Mouse (Mus musculus) heart, postnatal 0 days (tissue): ENCODE measurements around the gene Nab1. TPM values are rescaled to one million over a fixed set of nuclear protein-coding genes. Genes with fewer than 3 reads are reported as not detected.

ENCODE experiments used
- ATAC-seq: fragments of 200-750 bp; cut with Nextera tagmentation; 2 replicates; pipeline ENCODE4 v1.8.0; 2017; ENCODE audit warnings: low read depth, moderate number of reproducible peaks, moderate library complexity; ENCODE audit not compliant: insufficient read depth
- DNase-seq: peaks from one replicate; pipeline ENCODE4 v3.0.0-alpha.2; 2016; ENCODE audit warnings: low spot score
- H3K27ac ChIP-seq: fragments of 300-500 bp; sonication (generic); 2 replicates; pipeline ENCODE4 v1.5.1; 2014; ENCODE audit warnings: low read depth, mild to moderate bottlenecking
- H3K27me3 ChIP-seq: fragments of 300-500 bp; sonication (generic); 2 replicates; pipeline ENCODE4 v1.6.1; 2014; ENCODE audit warnings: low read length, mixed read lengths; ENCODE audit not compliant: control insufficient read depth, insufficient read depth
- H3K36me3 ChIP-seq: fragments of 300-500 bp; sonication (generic); replicated peaks from 2 replicates; pipeline ENCODE4 v1.6.1; 2014; ENCODE audit warnings: low read length, mixed read lengths; ENCODE audit not compliant: control insufficient read depth, insufficient read depth
- H3K4me1 ChIP-seq: fragments of 300-500 bp; sonication (generic); 2 replicates; pipeline ENCODE4 v1.6.1; 2014; ENCODE audit warnings: antibody characterized with exemption; ENCODE audit not compliant: control insufficient read depth, insufficient read depth
- H3K4me2 ChIP-seq: fragments of 300-500 bp; sonication (generic); 2 replicates; pipeline ENCODE4 v1.6.1; 2014; ENCODE audit warnings: low read depth, mild to moderate bottlenecking, low read length, moderate library complexity
- H3K4me3 ChIP-seq: fragments of 300-500 bp; sonication (generic); 2 replicates; pipeline ENCODE4 v1.5.1; 2014; ENCODE audit warnings: low read depth, low read length
- H3K9ac ChIP-seq: fragments of 300-500 bp; sonication (generic); replicated peaks from 2 replicates; pipeline ENCODE4 v1.6.1; 2014; ENCODE audit warnings: low read depth, low read length, mixed read lengths
- H3K9me3 ChIP-seq: fragments of 300-500 bp; sonication (generic); replicated peaks from 2 replicates; pipeline ENCODE4 v1.6.1; 2016; ENCODE audit warnings: low read length; ENCODE audit not compliant: control insufficient read depth
- CTCF ChIP-seq: IDR thresholded peaks from 2 replicates; pipeline ENCODE4 v1.5.1; 2016; ENCODE audit warnings: antibody characterized with exemption, control low read depth, low read depth
- EP300 ChIP-seq: IDR thresholded peaks from 2 replicates; pipeline ENCODE4 v1.6.1; 2016; ENCODE audit warnings: antibody characterized with exemption, low read depth
- WGBS: fragments of 180-500 bp; shearing (Covaris S2); extraction: QIAGEN DNeasy Blood & Tissue Kit; methylation state at CpG from one replicate; pipeline ENCODE4 v1.1.7; 2014; 5-methylcytosine and 5-hydroxymethylcytosine counted together
- polyA plus RNA-seq: library from polyadenylated mRNA; unstranded; fragments of >200 nt; fragmentation: Nextera tagmentation; extraction: Ambion mirVana; gene quantifications from 2 replicates; pipeline ENCODE4 v1.2.1, GENCODE M21; 2015
- total RNA-seq: library from RNA; depleted of rRNA; stranded (reverse); fragments of >200 nt; gene quantifications from 2 replicates; pipeline ENCODE4 v1.2.3, GENCODE M21; 2014; ENCODE audit warnings: low replicate concordance

The Nab1 gene
- total and polyA plus RNA-seq, 2 experiments from 2014 or later: 15.0 to 23.7 TPM

GRCm38 (mm10) chr1:52511788-52512425 is 11.4 kb upstream of the Nab1 start:
- H3K27me3 ChIP-seq: no peaks in the 10 kb centered on the region
- no peaks in the 10 kb centered on the region for H3K9me3 ChIP-seq
- ATAC-seq (no peak; the same call in 1 of the 2 replicates), DNase-seq (no peak)
- H3K4me1 ChIP-seq: peaks cover 8% of the 10 kb centered on the region; the same call in 1 of the 2 replicates
- H3K27ac ChIP-seq: peak overlapping the region; percentile 27
- no peak for TF ChIP-seq CTCF
- TF ChIP-seq EP300: no peak
- H3K36me3 ChIP-seq: no peaks in the 10 kb centered on the region
- WGBS: 44% methylated on average over 1 of the region's 1 CpGs
- H3K4me2 ChIP-seq: no peak overlapping the region
- no peak overlapping the region; the same call in 1 of the 2 replicates for H3K9ac ChIP-seq
- H3K4me3 ChIP-seq: no peak overlapping the region

DNA sequence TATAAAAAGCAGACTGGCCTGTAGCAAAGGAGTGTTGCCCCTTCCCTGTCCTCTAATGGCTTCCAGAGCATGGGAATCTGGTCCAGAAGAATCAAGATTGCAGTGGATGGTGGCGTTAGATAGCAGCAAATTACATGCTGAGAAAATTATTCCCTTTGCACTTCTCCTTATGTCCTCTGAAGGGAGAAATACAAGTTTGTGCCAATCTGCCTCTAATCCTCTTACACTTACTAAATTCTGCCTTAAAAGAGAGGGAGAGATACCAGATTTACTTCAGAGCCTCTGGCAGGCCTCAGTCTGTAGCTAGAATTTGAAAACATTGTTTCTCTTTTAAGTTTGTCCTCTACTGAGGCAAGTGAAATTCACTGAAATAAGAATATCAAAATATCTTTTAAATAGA is 5.7 kb upstream of the Nab1 start:
- Histone ChIP-seq H3K9ac (no peak overlapping the region), H3K36me3 (no peaks in the 10 kb centered on the region), H3K27ac (no peak overlapping the region), H3K27me3 (no peaks in the 10 kb centered on the region), H3K9me3 (no peaks in the 10 kb centered on the region), H3K4me2 (no peak overlapping the region), H3K4me3 (no peak overlapping the region), H3K4me1 (no peaks in the 10 kb centered on the region)
- DNase-seq: no peak
- no peak for ATAC-seq
- TF ChIP-seq EP300: no peak
- TF ChIP-seq CTCF: no peak
- WGBS: 83% methylated on average over 1 of the region's 1 CpGs

- Histone ChIP-seq H3K4me1 (no peaks in the 10 kb centered on the region; the same call in 1 of the 2 replicates), H3K4me2 (no peak overlapping the region), H3K27me3 (no peaks in the 10 kb centered on the region), H3K9me3 (no peaks in the 10 kb centered on the region), H3K4me3 (no peak overlapping the region), H3K27ac (peak overlapping the region; percentile 36; the same call in 1 of the 2 replicates), H3K36me3 (no peaks in the 10 kb centered on the region), H3K9ac (no peak overlapping the region)
- TF ChIP-seq CTCF: no peak
- no peak for TF ChIP-seq EP300
- DNase-seq: no peak
- WGBS: 55% methylated on average over 4 of the region's 4 CpGs
- no peak for ATAC-seq
Measured at GRCm38 (mm10) chr1:52502296-52502695, 1.8 kb upstream of the Nab1 start.

GRCm38 (mm10) chr1:52501688-52502133 is 1.2 kb upstream of the Nab1 start:
- no peak overlapping the region for H3K4me2 ChIP-seq

DNA sequence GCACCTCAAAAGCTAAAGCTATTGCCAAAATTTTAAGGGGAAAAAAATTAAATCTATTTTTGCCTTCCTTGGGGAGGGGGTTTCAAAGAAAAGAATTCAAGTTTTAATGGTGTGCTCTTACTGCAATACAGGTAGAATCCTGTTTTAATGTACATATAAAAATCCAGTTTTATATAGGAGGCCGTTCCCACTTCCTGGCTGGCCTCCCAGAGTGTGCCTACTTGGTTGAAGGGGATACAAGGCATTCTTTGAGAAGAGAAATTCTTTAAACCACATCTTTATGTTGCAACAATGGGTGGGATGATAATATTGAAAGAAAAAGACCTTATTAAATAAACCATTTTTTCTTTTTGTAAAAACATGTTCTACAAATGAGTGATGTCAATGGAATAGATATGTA is 611 bp upstream of the Nab1 start:
- DNase-seq (no peak), ATAC-seq (no peak)
- peak overlapping the region; percentile 94 for H3K9ac ChIP-seq
- peak overlapping the region; percentile 90 for H3K4me3 ChIP-seq
- WGBS: 45% methylated on average over 1 of the region's 1 CpGs
- H3K4me2 ChIP-seq: peak overlapping the region; percentile 74
- no peaks in the 10 kb centered on the region for H3K9me3 ChIP-seq
- H3K4me1 ChIP-seq: peaks cover 2% of the 10 kb centered on the region
- no peaks in the 10 kb centered on the region for H3K27me3 ChIP-seq
- no peaks in the 10 kb centered on the region for H3K36me3 ChIP-seq
- TF ChIP-seq CTCF (no peak), EP300 (no peak)
- H3K27ac ChIP-seq: peak overlapping the region; percentile 93; the same call in 1 of the 2 replicates

More at GRCm38 (mm10) chr1:52501688-52502133, 1.2 kb upstream of the Nab1 start:
- DNase-seq (no peak), ATAC-seq (no peak)
- Histone ChIP-seq H3K9ac (no peak overlapping the region), H3K4me3 (no peak overlapping the region), H3K9me3 (no peaks in the 10 kb centered on the region), H3K4me1 (no peaks in the 10 kb centered on the region; the same call in 1 of the 2 replicates), H3K27me3 (no peaks in the 10 kb centered on the region), H3K36me3 (no peaks in the 10 kb centered on the region), H3K27ac (peak overlapping the region; percentile 36)
- 61% methylated on average over 10 of the region's 10 CpGs for WGBS
- TF ChIP-seq EP300 (no peak), CTCF (no peak)
